Mouse (Mus musculus): ENCODE data around the gene Pfdn2.

DNA sequence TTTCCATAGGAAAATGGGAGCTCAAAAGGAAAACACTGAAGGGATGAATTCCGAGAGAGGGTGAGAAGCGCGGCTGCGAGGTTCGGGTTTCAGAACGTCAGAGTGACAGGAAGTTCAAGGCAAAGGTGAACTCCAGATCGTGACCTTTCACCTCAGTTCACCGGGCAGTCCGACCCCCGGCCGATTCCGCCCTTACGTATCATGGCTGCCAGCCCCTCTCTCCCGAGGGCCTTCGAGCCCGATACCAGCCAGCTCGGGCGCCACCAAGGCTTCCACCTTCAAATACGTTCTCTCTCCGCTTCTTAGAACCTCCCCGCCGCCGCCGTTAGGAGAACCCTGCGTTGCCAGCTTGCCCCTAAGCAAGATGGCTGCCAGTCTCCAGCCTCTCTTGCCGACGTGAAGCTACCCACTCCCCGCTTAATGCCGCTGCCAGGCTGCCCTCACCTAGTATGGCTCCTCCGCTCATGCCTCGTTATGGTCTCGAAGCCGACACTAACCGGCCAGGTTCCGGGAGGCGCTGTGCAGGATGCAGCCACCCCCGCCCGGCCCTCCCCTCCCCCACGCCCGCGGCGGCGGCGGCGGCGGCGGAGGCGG, 16.5 kb upstream of the Pfdn2 start, which contains the start of gene Dedd:
- TF ChIP-seq CTCF (IDR thresholded peaks at IDR 0.05) (peak; percentile 41), EP300 (IDR thresholded peaks at IDR 0.05) (no peak)
